ENCODE assay signal across 7 mouse cellular contexts in genomic region chr16:30510504-30511451, GRCm38 (mm10). TPM values are rescaled to one million over a fixed set of nuclear protein-coding genes. Genes with fewer than 3 reads are reported as not detected.
DNase-seq lines count a peak whose midpoint lies in the region; ATAC-seq and TF ChIP-seq lines count a peak whose summit lies in the region.

No protein-coding gene starts in this region.

- no peaks in the 10 kb centered on the region for H3K4me1 ChIP-seq in intestine, postnatal 0 days (replicated peaks; ENCODE audit: control insufficient read depth, insufficient read depth, low read length)
- peaks cover 24% of the 10 kb centered on the region for H3K4me1 ChIP-seq in limb, embryonic 10.5 days
- peaks cover 18% of the 10 kb centered on the region for H3K4me1 ChIP-seq in midbrain, embryonic 12.5 days
- H3K4me1 ChIP-seq in small intestine, adult 2 months (ENCODE audit: control insufficient read depth, insufficient read depth, insufficient read length, low read length), result peaks cover 10% of the 10 kb centered on the region; the same call in 1 of the 2 replicates

- H3K27ac ChIP-seq in intestine, postnatal 0 days (ENCODE audit: low read depth, low read length), result peak overlapping the region; percentile 86
- H3K27ac ChIP-seq in limb, embryonic 10.5 days, result peak overlapping the region; percentile 96
- peak overlapping the region; percentile 94 for H3K27ac ChIP-seq in midbrain, embryonic 12.5 days (replicated peaks)
- peak overlapping the region; percentile 74 for H3K27ac ChIP-seq in small intestine, adult 2 months (ENCODE audit: insufficient read depth, low read depth, low read length)

- H3K9ac ChIP-seq in intestine, postnatal 0 days (ENCODE audit: low read depth, low read length), result peak overlapping the region; percentile 69
- peak overlapping the region; percentile 73 for H3K9ac ChIP-seq in midbrain, embryonic 12.5 days (replicated peaks)

- H3K4me2 ChIP-seq in intestine, postnatal 0 days (replicated peaks; ENCODE audit: low read depth), result peak overlapping the region; percentile 74
- peak overlapping the region; percentile 60 for H3K4me2 ChIP-seq in midbrain, embryonic 12.5 days (replicated peaks)

- ATAC-seq in granulocyte monocyte progenitor cell, adult 5-6 weeks (replicated peaks; ENCODE audit: poor library complexity, severe bottlenecking), result peak; percentile 77
- ATAC-seq in intestine, postnatal 0 days, result peak; percentile 77
- peak; percentile 91 for ATAC-seq in midbrain, embryonic 12.5 days (ENCODE audit: low FRiP score, low read depth)

- no peaks in the 10 kb centered on the region for H3K27me3 ChIP-seq in intestine, postnatal 0 days (replicated peaks; ENCODE audit: control insufficient read depth, insufficient read depth, low read length)
- no peaks in the 10 kb centered on the region for H3K27me3 ChIP-seq in limb, embryonic 10.5 days (ENCODE audit: low read depth, poor library complexity, severe bottlenecking)
- no peaks in the 10 kb centered on the region for H3K27me3 ChIP-seq in midbrain, embryonic 12.5 days
- H3K27me3 ChIP-seq in small intestine, adult 2 months (ENCODE audit: control insufficient read depth, insufficient read depth, low read length), result no peaks in the 10 kb centered on the region

- peak; percentile 75; the same call in 1 of the 2 replicates for TF ChIP-seq POLR2A in small intestine, adult 2 months (IDR thresholded peaks at IDR 0.05; ENCODE audit: low read depth, low read length)

- DNase-seq in adrenal gland, postnatal 10 days, result peak; percentile 92
- DNase-seq in embryo, embryonic 9.5 days (ENCODE audit: extremely low spot score), result peak; percentile 90
- DNase-seq in limb, embryonic 10.5 days (ENCODE audit: low spot score), result peak; percentile 94

- no peaks in the 10 kb centered on the region for H3K9me3 ChIP-seq in intestine, postnatal 0 days (ENCODE audit: control insufficient read depth)
- H3K9me3 ChIP-seq in limb, embryonic 10.5 days (replicated peaks), result no peaks in the 10 kb centered on the region
- H3K9me3 ChIP-seq in midbrain, embryonic 12.5 days, result no peaks in the 10 kb centered on the region

- WGBS in intestine, postnatal 0 days, result 3% methylated on average over 44 of the region's 44 CpGs
- WGBS in limb, embryonic 10.5 days, result 7% methylated on average over 44 of the region's 44 CpGs
- WGBS in midbrain, embryonic 12.5 days, result 6% methylated on average over 44 of the region's 44 CpGs
- 3% methylated on average over 44 of the region's 44 CpGs for WGBS in small intestine, adult 2 months

- no peak for TF ChIP-seq CTCF in intestine, postnatal 0 days (IDR thresholded peaks at IDR 0.05; ENCODE audit: low read depth)
- TF ChIP-seq CTCF in small intestine, adult 2 months (IDR thresholded peaks at IDR 0.05; ENCODE audit: extremely low read depth, insufficient read length, insufficient replicate concordance, low read depth, low read length), result no peak

- no peaks in the 10 kb centered on the region for H3K36me3 ChIP-seq in intestine, postnatal 0 days (ENCODE audit: control insufficient read depth, insufficient read depth)
- H3K36me3 ChIP-seq in limb, embryonic 10.5 days, result peaks cover 14% of the 10 kb centered on the region
- H3K36me3 ChIP-seq in midbrain, embryonic 12.5 days, result peaks cover 17% of the 10 kb centered on the region
- no peaks in the 10 kb centered on the region for H3K36me3 ChIP-seq in small intestine, adult 2 months (ENCODE audit: control insufficient read depth, insufficient read depth, low read length)

- peak overlapping the region; percentile 59 for H3K4me3 ChIP-seq in intestine, postnatal 0 days (ENCODE audit: low read depth, low read length)
- H3K4me3 ChIP-seq in limb, embryonic 10.5 days, result peak overlapping the region; percentile 77
- peak overlapping the region; percentile 68 for H3K4me3 ChIP-seq in midbrain, embryonic 12.5 days
- peak overlapping the region; percentile 75 for H3K4me3 ChIP-seq in small intestine, adult 2 months (ENCODE audit: low read depth, low read length)

RNA-seq across cellular contexts. Expression of gene Tmem44, which starts 39.9 kb away (rescaled TPM):
- total RNA-seq in adrenal gland, postnatal 10 days (2021), result 1 to 10 TPM; 6.4 to 9.7 TPM
- 1.4 TPM in 1 of 2 replicates, not detected in the other for total RNA-seq in granulocyte monocyte progenitor cell, adult 5-6 weeks (2014; fragmentation: Nextera tagmentation)
- total RNA-seq in granulocyte monocyte progenitor cell, adult 5-6 weeks (2017), result 0.21 and 0.30 TPM in 2 replicates
- 2.9 and 3.1 TPM in 2 replicates for polyA plus RNA-seq in intestine, postnatal 0 days (2015; fragmentation: Nextera tagmentation; extraction: Ambion mirVana)
- polyA plus RNA-seq in limb, embryonic 10.5 days (2016; fragmentation: Nextera tagmentation; extraction: Ambion mirVana), result 18.9 and 21.6 TPM in 2 replicates
- polyA plus RNA-seq in midbrain, embryonic 12.5 days (2016; fragmentation: Nextera tagmentation; extraction: Ambion mirVana), result 52.2 and 55.1 TPM in 2 replicates
- 1.2 and 3.0 TPM in 2 replicates for polyA plus RNA-seq in small intestine, adult 2 months (2012; rRNA removed)

Comparison
In these comparisons a context has a peak if more than half of its experiments do, and no peak if none do; other contexts are left out.
1. Peak in every context shown above with its lines: DNase-seq, ATAC-seq, H3K4me3 ChIP-seq and H3K27ac ChIP-seq.